Mouse (Mus musculus) limb, embryonic 13.5 days (tissue): ENCODE data around the gene Dhx32. TPM values are rescaled to one million over a fixed set of nuclear protein-coding genes. Genes with fewer than 3 reads are reported as not detected.

ENCODE experiments used
- ATAC-seq: fragments of 200-750 bp; cut with Nextera tagmentation; 2 replicates; pipeline ENCODE4 v1.8.0; 2017; ENCODE audit warnings: low read depth, moderate number of reproducible peaks, moderate TSS enrichment; ENCODE audit not compliant: low FRiP score
- H3K27ac ChIP-seq: fragments of 300-500 bp; sonication (generic); 2 replicates; pipeline ENCODE4 v1.5.1; 2015; ENCODE audit warnings: inconsistent platforms, mild to moderate bottlenecking, moderate library complexity
- H3K27me3 ChIP-seq: fragments of 300-500 bp; sonication (generic); 2 replicates; pipeline ENCODE4 v1.6.1; 2015; ENCODE audit warnings: mild to moderate bottlenecking, inconsistent platforms
- H3K36me3 ChIP-seq: fragments of 300-500 bp; sonication (generic); 2 replicates; pipeline ENCODE4 v1.6.1; 2015; ENCODE audit warnings: inconsistent platforms, mild to moderate bottlenecking, moderate library complexity
- H3K4me1 ChIP-seq: fragments of 300-500 bp; sonication (generic); 2 replicates; pipeline ENCODE4 v1.6.1; 2015; ENCODE audit warnings: inconsistent platforms
- H3K4me2 ChIP-seq: fragments of 300-500 bp; sonication (generic); replicated peaks from 2 replicates; pipeline ENCODE4 v1.6.1; 2015; ENCODE audit warnings: inconsistent platforms, mild to moderate bottlenecking, moderate library complexity
- H3K4me3 ChIP-seq: fragments of 300-500 bp; sonication (generic); 2 replicates; pipeline ENCODE4 v1.5.1; 2015; ENCODE audit warnings: moderate library complexity, mild to moderate bottlenecking, inconsistent platforms
- H3K9ac ChIP-seq: fragments of 300-500 bp; sonication (generic); 2 replicates; pipeline ENCODE4 v1.6.1; 2015; ENCODE audit warnings: mild to moderate bottlenecking, inconsistent platforms
- H3K9me3 ChIP-seq: fragments of 300-500 bp; sonication (generic); 2 replicates; pipeline ENCODE4 v1.6.1; 2016; ENCODE audit warnings: inconsistent platforms
- WGBS: fragments of 180-500 bp; shearing (Covaris S2); methylation state at CpG from one replicate; pipeline ENCODE4 v1.1.7; 2015; 5-methylcytosine and 5-hydroxymethylcytosine counted together
- polyA plus RNA-seq: library from polyadenylated mRNA; unstranded; fragments of >200 nt; fragmentation: Nextera tagmentation; extraction: Ambion mirVana; gene quantifications from 2 replicates; pipeline ENCODE4 v1.2.1, GENCODE M21; 2015

The Dhx32 gene
- polyA plus RNA-seq, 1 experiment from 2014 or later, result 17.9 TPM

DNA sequence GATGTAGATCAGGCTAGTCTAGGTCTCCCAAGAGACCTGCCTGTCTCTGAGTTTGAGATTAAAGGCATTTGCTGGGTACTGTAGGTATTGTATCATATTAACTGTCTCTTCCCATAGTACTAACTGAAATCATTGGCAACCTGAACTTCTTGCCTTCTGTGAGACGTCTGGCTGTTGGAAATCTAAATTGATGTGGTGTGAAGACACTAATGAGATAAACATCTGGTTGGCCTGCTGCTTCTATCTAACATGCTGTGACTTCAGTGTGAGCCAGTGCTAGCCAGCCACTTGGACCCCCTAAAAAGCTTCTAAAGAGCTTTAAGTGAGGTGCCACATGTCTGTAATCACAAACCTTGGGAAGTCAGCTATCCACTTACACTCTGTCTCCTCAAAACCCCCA, 10.2 kb upstream of the Dhx32 start:
- Histone ChIP-seq H3K9ac (no peak overlapping the region), H3K9me3 (no peaks in the 10 kb centered on the region), H3K4me2 (no peak overlapping the region), H3K4me1 (no peaks in the 10 kb centered on the region), H3K27ac (no peak overlapping the region), H3K36me3 (no peaks in the 10 kb centered on the region), H3K27me3 (0 out of 2 replicates have a peak, but pooled peaks cover 3% of the 10 kb centered on the region), H3K4me3 (no peak overlapping the region)
- WGBS, result 16% methylated on average over 1 of the region's 1 CpGs
- no peak for ATAC-seq

- WGBS, result 80% methylated on average over 4 of the region's 4 CpGs
- H3K4me2 ChIP-seq, result no peak overlapping the region
- H3K9me3 ChIP-seq, result no peaks in the 10 kb centered on the region
- H3K4me1 ChIP-seq, result no peaks in the 10 kb centered on the region
- no peak overlapping the region for H3K9ac ChIP-seq
- no peak overlapping the region for H3K4me3 ChIP-seq
- 0 out of 2 replicates have a peak, but pooled peaks cover 3% of the 10 kb centered on the region for H3K27me3 ChIP-seq
- H3K36me3 ChIP-seq, result no peaks in the 10 kb centered on the region
- no peak overlapping the region for H3K27ac ChIP-seq
- ATAC-seq, result no peak
These were observed 8.2 kb upstream of the Dhx32 start for GRCm38 (mm10) chr7:133790608-133791229.

GRCm38 (mm10) chr7:133790171-133790570, 7.6 kb upstream of the Dhx32 start:
- no peaks in the 10 kb centered on the region for H3K4me1 ChIP-seq
- WGBS, result 69% methylated on average over 4 of the region's 4 CpGs
- no peaks in the 10 kb centered on the region for H3K9me3 ChIP-seq
- H3K27ac ChIP-seq, result no peak overlapping the region
- no peaks in the 10 kb centered on the region for H3K36me3 ChIP-seq
- H3K4me3 ChIP-seq, result no peak overlapping the region
- 0 out of 2 replicates have a peak, but pooled peaks cover 3% of the 10 kb centered on the region for H3K27me3 ChIP-seq
- no peak overlapping the region for H3K9ac ChIP-seq
- no peak overlapping the region for H3K4me2 ChIP-seq
- ATAC-seq, result no peak

DNA sequence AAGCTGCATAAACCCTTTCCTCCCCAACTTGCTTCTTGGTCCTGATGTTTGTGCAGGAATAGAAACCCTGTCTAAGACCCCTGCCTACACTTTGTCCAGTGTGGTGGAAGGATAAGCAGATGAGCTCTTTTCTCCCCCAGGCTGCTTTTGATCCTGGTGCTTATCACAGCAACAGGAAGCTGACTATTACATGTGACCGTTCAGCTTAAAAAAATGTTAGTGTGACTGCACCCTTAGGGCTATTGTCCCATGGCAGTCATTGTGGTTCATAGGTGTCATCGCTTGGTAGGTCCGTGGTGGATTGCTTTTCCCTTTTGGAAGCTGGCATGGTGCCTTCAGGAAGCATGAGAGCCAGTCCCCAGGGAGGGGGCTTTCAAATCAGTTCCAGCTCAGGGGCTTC, 5.6 kb upstream of the Dhx32 start:
- Histone ChIP-seq H3K4me2 (no peak overlapping the region), H3K4me3 (no peak overlapping the region), H3K27ac (no peak overlapping the region), H3K4me1 (no peaks in the 10 kb centered on the region), H3K9ac (no peak overlapping the region), H3K36me3 (no peaks in the 10 kb centered on the region), H3K9me3 (no peaks in the 10 kb centered on the region), H3K27me3 (0 out of 2 replicates have a peak, but pooled peaks cover 6% of the 10 kb centered on the region)
- ATAC-seq, result no peak
- 77% methylated on average over 3 of the region's 3 CpGs for WGBS

- 83% methylated on average over 6 of the region's 6 CpGs for WGBS
- Histone ChIP-seq H3K9me3 (no peaks in the 10 kb centered on the region), H3K27me3 (0 out of 2 replicates have a peak, but pooled peaks cover 12% of the 10 kb centered on the region), H3K4me1 (no peaks in the 10 kb centered on the region), H3K4me2 (no peak overlapping the region), H3K4me3 (no peak overlapping the region), H3K36me3 (no peaks in the 10 kb centered on the region), H3K9ac (no peak overlapping the region), H3K27ac (no peak overlapping the region)
- no peak for ATAC-seq
These were observed 5.0 kb upstream of the Dhx32 start for GRCm38 (mm10) chr7:133787571-133787970.

- no peak overlapping the region for H3K9ac ChIP-seq
- 67% methylated on average over 6 of the region's 6 CpGs for WGBS
- H3K9me3 ChIP-seq, result no peaks in the 10 kb centered on the region
These were observed 535 bp downstream of the Dhx32 start for GRCm38 (mm10) chr7:133781991-133782390.

DNA sequence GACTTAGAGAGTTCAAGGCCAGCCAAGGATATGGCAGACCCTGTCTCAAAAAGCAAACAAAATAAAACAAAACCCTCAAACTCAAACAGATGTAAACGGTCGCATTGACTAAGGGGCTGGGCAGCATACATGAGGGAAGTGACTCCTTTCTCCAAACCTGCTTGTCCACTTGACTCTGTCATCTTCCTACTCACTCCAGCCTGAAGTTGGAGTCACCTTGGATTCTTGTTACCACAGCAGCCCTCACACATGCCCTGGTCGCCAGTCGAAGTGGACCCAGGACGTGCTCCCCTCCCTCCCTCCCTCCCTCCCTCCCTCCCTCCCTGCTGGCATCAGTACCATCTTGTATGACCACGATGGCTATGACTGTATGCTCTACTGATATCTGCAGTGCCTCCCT, 943 bp downstream of the Dhx32 start:
- H3K4me2 ChIP-seq, result no peak overlapping the region
- H3K9me3 ChIP-seq, result no peaks in the 10 kb centered on the region
- no peak for ATAC-seq
- peaks cover 23% of the 10 kb centered on the region for H3K27me3 ChIP-seq
- 67% methylated on average over 6 of the region's 6 CpGs for WGBS
- H3K4me3 ChIP-seq, result no peak overlapping the region
- peaks cover 4% of the 10 kb centered on the region; the same call in 1 of the 2 replicates for H3K4me1 ChIP-seq
- no peak overlapping the region for H3K27ac ChIP-seq
- H3K9ac ChIP-seq, result no peak overlapping the region
- H3K36me3 ChIP-seq, result no peaks in the 10 kb centered on the region

More at GRCm38 (mm10) chr7:133781991-133782390, 535 bp downstream of the Dhx32 start:
- Histone ChIP-seq H3K27me3 (peaks cover 21% of the 10 kb centered on the region), H3K4me1 (peaks cover 2% of the 10 kb centered on the region; the same call in 1 of the 2 replicates), H3K4me2 (no peak overlapping the region), H3K4me3 (no peak overlapping the region), H3K36me3 (no peaks in the 10 kb centered on the region), H3K27ac (no peak overlapping the region)
- ATAC-seq, result no peak

GRCm38 (mm10) chr7:133776626-133776996, 5.9 kb downstream of the Dhx32 start, which contains the start of gene Fank1:
Gene Fank1 (plus strand): TSS chr7:133776861.
- Histone ChIP-seq H3K4me2 (peak within 1 kb of the TSS; percentile 86), H3K4me3 (peak within 1 kb of the TSS; percentile 75), H3K9me3 (no peaks in the 10 kb centered on the region), H3K4me1 (peaks cover 10% of the 10 kb centered on the region), H3K36me3 (no peaks in the 10 kb centered on the region), H3K27me3 (peaks cover 36% of the 10 kb centered on the region), H3K27ac (no peak within 1 kb of the TSS), H3K9ac (peak within 1 kb of the TSS; percentile 76)
- peak; percentile 91 for ATAC-seq
- under 1% methylated on average over 45 of the region's 45 CpGs for WGBS

GRCm38 (mm10) chr7:133775796-133776625, 6.5 kb downstream of the Dhx32 start:
- H3K27ac ChIP-seq, result no peak overlapping the region
- no peak; the same call in 1 of the 2 replicates for ATAC-seq
- WGBS, result 5% methylated on average over 38 of the region's 38 CpGs

DNA sequence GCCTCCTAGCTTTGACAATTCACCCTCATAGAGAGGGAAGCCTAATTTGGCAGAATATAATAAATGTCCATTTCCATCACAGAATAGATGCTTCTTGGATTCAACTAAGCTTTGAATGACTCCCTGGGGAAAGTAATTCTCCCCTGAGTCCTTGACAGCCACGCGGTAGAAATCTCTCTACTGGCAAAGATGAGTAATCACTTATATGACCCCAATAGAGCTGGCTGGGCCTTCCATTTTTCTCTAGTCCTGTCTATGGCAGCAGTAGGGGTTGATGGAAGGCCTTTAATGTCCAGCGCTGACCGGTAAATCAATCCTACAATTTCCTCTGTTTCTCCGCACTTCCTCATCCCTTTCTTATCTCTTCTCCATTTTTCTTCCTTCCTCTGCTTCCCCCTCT, 7.3 kb downstream of the Dhx32 start:
- Histone ChIP-seq H3K4me1 (peaks cover 10% of the 10 kb centered on the region), H3K4me2 (no peak overlapping the region), H3K9ac (no peak overlapping the region), H3K9me3 (no peaks in the 10 kb centered on the region), H3K27me3 (peaks cover 36% of the 10 kb centered on the region), H3K4me3 (peak overlapping the region; percentile 75; the same call in 1 of the 2 replicates), H3K27ac (no peak overlapping the region), H3K36me3 (no peaks in the 10 kb centered on the region)
- WGBS, result 74% methylated on average over 5 of the region's 5 CpGs
- no peak for ATAC-seq

More at GRCm38 (mm10) chr7:133775796-133776625, 6.5 kb downstream of the Dhx32 start:
- H3K36me3 ChIP-seq, result no peaks in the 10 kb centered on the region
- no peaks in the 10 kb centered on the region for H3K9me3 ChIP-seq
- H3K4me1 ChIP-seq, result peaks cover 10% of the 10 kb centered on the region
- peak overlapping the region; percentile 86 for H3K4me2 ChIP-seq
- H3K9ac ChIP-seq, result peak overlapping the region; percentile 76
- peaks cover 36% of the 10 kb centered on the region for H3K27me3 ChIP-seq
- peak overlapping the region; percentile 75 for H3K4me3 ChIP-seq

DNA sequence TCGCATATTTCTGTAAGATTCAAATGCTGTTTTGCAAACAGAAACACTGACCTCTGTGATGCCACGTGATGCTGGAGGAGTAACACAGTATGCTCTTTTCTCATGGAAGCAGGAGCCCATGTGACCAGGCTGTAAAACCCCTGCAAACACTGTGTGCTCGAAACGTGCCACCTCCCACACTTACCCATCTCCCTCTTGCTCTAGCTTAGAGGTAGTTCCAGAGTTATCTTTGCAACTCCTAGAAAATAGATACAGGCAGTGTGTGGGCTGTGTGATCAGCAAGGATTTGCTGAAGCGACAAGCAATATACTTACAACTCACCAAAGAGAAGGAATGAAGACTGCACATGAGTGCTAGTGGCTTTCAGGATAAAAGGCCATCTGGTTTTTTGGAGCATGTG, 14.0 kb downstream of the Dhx32 start:
- H3K4me1 ChIP-seq, result no peaks in the 10 kb centered on the region
- ATAC-seq, result no peak
- 61% methylated on average over 5 of the region's 5 CpGs for WGBS
- no peak overlapping the region for H3K4me3 ChIP-seq
- no peaks in the 10 kb centered on the region for H3K36me3 ChIP-seq
- no peak overlapping the region for H3K4me2 ChIP-seq
- no peaks in the 10 kb centered on the region for H3K9me3 ChIP-seq
- no peaks in the 10 kb centered on the region for H3K27me3 ChIP-seq
- H3K27ac ChIP-seq, result no peak overlapping the region
- H3K9ac ChIP-seq, result no peak overlapping the region

GRCm38 (mm10) chr7:133768027-133768426, 14.5 kb downstream of the Dhx32 start:
- WGBS, result 83% methylated on average over 4 of the region's 4 CpGs
- H3K9me3 ChIP-seq, result no peaks in the 10 kb centered on the region
- no peak overlapping the region for H3K27ac ChIP-seq
- H3K9ac ChIP-seq, result no peak overlapping the region
- no peak overlapping the region for H3K4me3 ChIP-seq
- no peaks in the 10 kb centered on the region for H3K36me3 ChIP-seq
- H3K4me2 ChIP-seq, result no peak overlapping the region
- H3K4me1 ChIP-seq, result no peaks in the 10 kb centered on the region
- H3K27me3 ChIP-seq, result no peaks in the 10 kb centered on the region
- no peak for ATAC-seq
